Mouse (Mus musculus): ENCODE results near the gene Dhcr24. TPM values are rescaled to one million over a fixed set of nuclear protein-coding genes. Genes with fewer than 3 reads are reported as not detected.

The Dhcr24 gene
- polyA plus RNA-seq, 1 experiment from 2014 or later: 8.9 TPM

GRCm38 (mm10) chr4:106590142-106590541 is 29.3 kb downstream of the Dhcr24 start:
- Histone ChIP-seq H3K4me2 (replicated peaks) (no peak overlapping the region), H3K36me3 (peaks cover 62% of the 10 kb centered on the region), H3K4me1 (replicated peaks) (no peaks in the 10 kb centered on the region), H3K4me3 (replicated peaks) (no peak overlapping the region), H3K27ac (no peak overlapping the region), H3K9ac (replicated peaks) (no peak overlapping the region), H3K27me3 (no peaks in the 10 kb centered on the region), H3K9me3 (no peaks in the 10 kb centered on the region)
- 85% methylated on average over 9 of the region's 9 CpGs for WGBS
- ATAC-seq: no peak

- H3K4me1 ChIP-seq (replicated peaks): no peaks in the 10 kb centered on the region
- H3K27ac ChIP-seq: no peak overlapping the region
- H3K4me2 ChIP-seq (replicated peaks): no peak overlapping the region
- no peak overlapping the region for H3K9ac ChIP-seq (replicated peaks)
- WGBS: 90% methylated on average over 9 of the region's 9 CpGs
- peaks cover 55% of the 10 kb centered on the region for H3K36me3 ChIP-seq
- H3K9me3 ChIP-seq: no peaks in the 10 kb centered on the region
- no peak overlapping the region for H3K4me3 ChIP-seq (replicated peaks)
- no peak for ATAC-seq
- H3K27me3 ChIP-seq: no peaks in the 10 kb centered on the region
These were observed 30.0 kb downstream of the Dhcr24 start for GRCm38 (mm10) chr4:106590871-106591270.

GRCm38 (mm10) chr4:106593636-106594035 is 32.8 kb downstream of the Dhcr24 start:
- Histone ChIP-seq H3K4me2 (replicated peaks) (no peak overlapping the region), H3K36me3 (peaks cover 27% of the 10 kb centered on the region), H3K4me1 (replicated peaks) (no peaks in the 10 kb centered on the region), H3K27me3 (no peaks in the 10 kb centered on the region), H3K9ac (replicated peaks) (no peak overlapping the region), H3K4me3 (replicated peaks) (no peak overlapping the region), H3K9me3 (no peaks in the 10 kb centered on the region), H3K27ac (no peak overlapping the region)
- ATAC-seq: no peak
- 60% methylated on average over 7 of the region's 7 CpGs for WGBS

- H3K36me3 ChIP-seq: peaks cover 4% of the 10 kb centered on the region
- no peak overlapping the region for H3K4me2 ChIP-seq (replicated peaks)
- no peak for ATAC-seq
- H3K9ac ChIP-seq (replicated peaks): no peak overlapping the region
- no peak overlapping the region for H3K4me3 ChIP-seq (replicated peaks)
- H3K27me3 ChIP-seq: no peaks in the 10 kb centered on the region
- 63% methylated on average over 3 of the region's 3 CpGs for WGBS
- no peaks in the 10 kb centered on the region for H3K4me1 ChIP-seq (replicated peaks)
- no peaks in the 10 kb centered on the region for H3K9me3 ChIP-seq
- H3K27ac ChIP-seq: no peak overlapping the region
These were observed 35.4 kb downstream of the Dhcr24 start for GRCm38 (mm10) chr4:106596200-106596599.

- no peaks in the 10 kb centered on the region for H3K9me3 ChIP-seq
- no peak overlapping the region for H3K9ac ChIP-seq (replicated peaks)
- H3K4me3 ChIP-seq (replicated peaks): no peak overlapping the region
- no peak overlapping the region for H3K27ac ChIP-seq
- ATAC-seq: no peak
- no peaks in the 10 kb centered on the region for H3K27me3 ChIP-seq
- WGBS: 82% methylated on average over 9 of the region's 9 CpGs
- H3K36me3 ChIP-seq: no peaks in the 10 kb centered on the region
- no peaks in the 10 kb centered on the region for H3K4me1 ChIP-seq (replicated peaks)
- no peak overlapping the region for H3K4me2 ChIP-seq (replicated peaks)
These were observed 36.2 kb downstream of the Dhcr24 start for GRCm38 (mm10) chr4:106597055-106597454.

GRCm38 (mm10) chr4:106597741-106598140 is 36.9 kb downstream of the Dhcr24 start:
- 81% methylated on average over 4 of the region's 4 CpGs for WGBS
- H3K4me2 ChIP-seq (replicated peaks): no peak overlapping the region
- H3K27ac ChIP-seq: no peak overlapping the region
- no peaks in the 10 kb centered on the region for H3K27me3 ChIP-seq
- no peak overlapping the region for H3K9ac ChIP-seq (replicated peaks)
- H3K4me3 ChIP-seq (replicated peaks): no peak overlapping the region
- H3K4me1 ChIP-seq (replicated peaks): no peaks in the 10 kb centered on the region
- no peaks in the 10 kb centered on the region for H3K36me3 ChIP-seq
- no peaks in the 10 kb centered on the region for H3K9me3 ChIP-seq
- ATAC-seq: no peak

DNA sequence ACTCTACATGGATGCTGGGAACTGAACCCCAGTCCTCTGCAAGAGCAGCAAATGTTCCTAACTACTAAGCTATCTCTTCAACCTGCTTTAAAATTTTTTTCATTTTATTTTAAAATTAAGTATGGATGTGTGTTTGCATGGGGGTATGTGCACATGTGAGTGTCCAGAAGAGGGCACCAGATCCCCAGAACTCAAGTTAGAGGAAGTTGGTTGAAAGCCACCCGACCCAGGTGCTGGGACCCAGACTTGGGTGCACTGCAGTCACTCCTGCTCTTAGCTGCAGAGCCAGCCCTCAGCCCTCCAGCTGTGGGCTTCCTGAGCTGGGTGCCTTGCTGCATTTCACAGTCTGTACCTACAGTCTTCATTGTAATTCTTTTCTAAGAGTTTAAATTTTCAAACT is 38.6 kb downstream of the Dhcr24 start:
- Histone ChIP-seq H3K27me3 (no peaks in the 10 kb centered on the region), H3K4me3 (replicated peaks) (no peak overlapping the region), H3K9me3 (no peaks in the 10 kb centered on the region), H3K9ac (replicated peaks) (no peak overlapping the region), H3K4me1 (replicated peaks) (no peaks in the 10 kb centered on the region), H3K27ac (no peak overlapping the region), H3K4me2 (replicated peaks) (no peak overlapping the region), H3K36me3 (no peaks in the 10 kb centered on the region)
- WGBS: 52% methylated on average over 1 of the region's 1 CpGs
- no peak for ATAC-seq

GRCm38 (mm10) chr4:106600770-106601169 is 39.9 kb downstream of the Dhcr24 start:
- Histone ChIP-seq H3K27ac (no peak overlapping the region), H3K9ac (replicated peaks) (no peak overlapping the region), H3K36me3 (no peaks in the 10 kb centered on the region), H3K9me3 (no peaks in the 10 kb centered on the region), H3K4me3 (replicated peaks) (no peak overlapping the region), H3K4me1 (replicated peaks) (no peaks in the 10 kb centered on the region), H3K4me2 (replicated peaks) (no peak overlapping the region), H3K27me3 (no peaks in the 10 kb centered on the region)
- 89% methylated on average over 4 of the region's 4 CpGs for WGBS
- no peak for ATAC-seq

DNA sequence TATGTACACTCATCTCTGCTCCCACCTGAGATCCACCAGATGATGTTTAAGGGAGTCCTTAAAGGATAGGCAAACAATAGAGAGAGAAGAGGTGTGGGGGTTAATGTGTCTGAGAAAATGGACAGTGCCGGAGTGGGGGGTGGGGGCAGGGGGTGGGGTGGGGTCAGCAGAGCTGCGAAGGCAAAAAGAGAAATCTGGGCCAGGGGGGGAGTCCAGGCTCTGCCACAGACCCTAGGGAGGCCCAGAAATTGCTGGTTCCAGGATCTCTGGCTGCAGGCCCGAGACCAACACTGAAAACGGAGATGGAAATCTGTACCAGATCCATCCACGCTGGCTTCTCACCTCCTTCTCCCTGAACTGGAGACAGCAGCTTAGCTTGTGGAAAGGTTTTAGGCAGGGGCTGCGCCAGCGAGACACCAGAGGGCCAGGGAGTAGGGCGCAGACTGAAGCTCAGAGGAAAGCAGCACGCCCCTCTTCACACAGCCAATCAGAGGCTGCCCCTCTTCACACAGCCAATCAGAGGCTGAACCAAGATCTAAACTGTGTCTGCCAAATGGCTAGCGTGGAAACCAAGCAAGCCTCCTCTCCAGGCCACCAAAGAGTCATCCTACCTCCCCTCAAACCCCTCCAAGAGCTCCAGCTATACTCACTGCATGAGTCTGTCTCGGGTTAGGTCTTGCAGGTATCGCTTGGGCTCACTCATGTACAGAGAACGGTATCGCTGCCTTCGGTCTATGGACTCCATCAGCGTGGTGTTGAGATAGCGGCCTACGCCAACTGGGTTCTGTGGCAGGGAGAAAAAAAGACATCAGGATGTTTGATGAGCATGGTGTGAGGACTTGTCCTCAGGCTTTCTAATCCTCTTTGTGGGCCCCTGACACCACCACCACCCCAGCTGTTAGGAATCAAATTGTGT is 46.1 kb downstream of the Dhcr24 start:
- peak overlapping the region; percentile 42 for H3K4me2 ChIP-seq (replicated peaks)
- whole genome bisulfite sequencing: 44% methylated on average over 18 of the region's 18 CpGs
- ATAC-seq: peak; percentile 95
- peak overlapping the region; percentile 12; the same call in 1 of the 2 replicates for H3K4me3 ChIP-seq (replicated peaks)
- H3K9ac ChIP-seq (replicated peaks): peak overlapping the region; percentile 34
- H3K36me3 ChIP-seq: no peaks in the 10 kb centered on the region
- H3K4me1 ChIP-seq (replicated peaks): peaks cover 8% of the 10 kb centered on the region; the same call in 1 of the 2 replicates
- H3K27me3 ChIP-seq: no peaks in the 10 kb centered on the region
- no peaks in the 10 kb centered on the region for H3K9me3 ChIP-seq
- H3K27ac ChIP-seq: no peak overlapping the region

GRCm38 (mm10) chr4:106607905-106608304 is 47.1 kb downstream of the Dhcr24 start:
- 89% methylated on average over 1 of the region's 1 CpGs for WGBS

DNA sequence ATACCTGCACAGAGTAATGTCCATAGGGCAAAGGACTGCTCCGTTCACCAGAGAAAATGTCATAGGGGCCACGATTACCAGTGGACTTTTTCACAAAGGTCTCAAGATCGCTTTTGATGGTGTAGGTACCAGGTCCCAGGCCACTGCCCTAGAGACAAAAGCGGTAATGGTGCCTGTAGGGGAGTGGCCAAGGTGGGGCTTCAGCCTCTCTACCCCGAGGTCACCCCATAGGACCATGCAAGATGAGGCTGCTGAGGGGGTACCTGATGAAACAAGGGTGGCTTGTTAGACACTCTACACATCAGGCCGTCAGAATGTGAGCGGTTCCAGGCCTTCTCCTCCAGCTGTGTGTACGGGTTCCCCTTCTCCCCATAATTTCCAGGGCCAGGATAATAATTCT is 52.3 kb downstream of the Dhcr24 start:
- ATAC-seq: no peak
- 78% methylated on average over 8 of the region's 8 CpGs for WGBS
- no peak overlapping the region for H3K27ac ChIP-seq
- no peak overlapping the region for H3K9ac ChIP-seq (replicated peaks)
- no peaks in the 10 kb centered on the region for H3K9me3 ChIP-seq
- H3K36me3 ChIP-seq: no peaks in the 10 kb centered on the region
- H3K27me3 ChIP-seq: no peaks in the 10 kb centered on the region; the same call in 1 of the 2 replicates
- H3K4me1 ChIP-seq (replicated peaks): peaks cover 9% of the 10 kb centered on the region
- H3K4me2 ChIP-seq (replicated peaks): no peak overlapping the region
- H3K4me3 ChIP-seq (replicated peaks): no peak overlapping the region

More at GRCm38 (mm10) chr4:106607905-106608304, 47.1 kb downstream of the Dhcr24 start:
- Histone ChIP-seq H3K36me3 (no peaks in the 10 kb centered on the region), H3K4me1 (replicated peaks) (peaks cover 8% of the 10 kb centered on the region; the same call in 1 of the 2 replicates), H3K4me2 (replicated peaks) (no peak overlapping the region), H3K9ac (replicated peaks) (no peak overlapping the region), H3K4me3 (replicated peaks) (no peak overlapping the region), H3K27me3 (no peaks in the 10 kb centered on the region; the same call in 1 of the 2 replicates), H3K27ac (no peak overlapping the region), H3K9me3 (no peaks in the 10 kb centered on the region)
- no peak for ATAC-seq

DNA sequence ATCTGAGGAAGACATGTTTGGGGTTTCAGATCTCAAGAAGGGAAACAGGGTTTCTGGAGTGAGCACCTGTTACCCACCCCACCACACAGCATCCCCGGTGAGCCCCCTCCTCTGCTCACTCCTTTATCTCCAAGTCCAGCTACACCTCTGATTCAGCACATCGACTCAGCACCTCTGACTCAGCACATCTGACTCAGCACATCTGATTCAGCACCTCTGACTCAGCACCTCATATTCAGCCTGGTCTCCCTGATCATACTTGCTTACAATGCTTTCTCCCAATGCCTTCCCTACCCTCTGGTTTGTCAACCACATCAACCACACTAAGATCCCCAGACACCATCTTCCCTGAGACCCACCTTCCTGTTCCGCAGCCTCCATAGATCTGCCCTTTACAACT is 52.7 kb downstream of the Dhcr24 start:
- no peak for ATAC-seq
- Histone ChIP-seq H3K4me1 (replicated peaks) (peaks cover 9% of the 10 kb centered on the region), H3K9me3 (no peaks in the 10 kb centered on the region)

More for the DNA sequence above, 52.7 kb downstream of the Dhcr24 start:
- Histone ChIP-seq H3K4me2 (replicated peaks) (no peak overlapping the region), H3K27ac (no peak overlapping the region), H3K27me3 (peaks cover 2% of the 10 kb centered on the region; the same call in 1 of the 2 replicates), H3K36me3 (no peaks in the 10 kb centered on the region), H3K9ac (replicated peaks) (no peak overlapping the region), H3K4me3 (replicated peaks) (no peak overlapping the region)
- WGBS: 75% methylated on average over 3 of the region's 3 CpGs

All from midbrain, embryonic 13.5 days (tissue).